Comparison of ENCODE assay signal across 8 mouse cellular contexts in the genomic region with DNA sequence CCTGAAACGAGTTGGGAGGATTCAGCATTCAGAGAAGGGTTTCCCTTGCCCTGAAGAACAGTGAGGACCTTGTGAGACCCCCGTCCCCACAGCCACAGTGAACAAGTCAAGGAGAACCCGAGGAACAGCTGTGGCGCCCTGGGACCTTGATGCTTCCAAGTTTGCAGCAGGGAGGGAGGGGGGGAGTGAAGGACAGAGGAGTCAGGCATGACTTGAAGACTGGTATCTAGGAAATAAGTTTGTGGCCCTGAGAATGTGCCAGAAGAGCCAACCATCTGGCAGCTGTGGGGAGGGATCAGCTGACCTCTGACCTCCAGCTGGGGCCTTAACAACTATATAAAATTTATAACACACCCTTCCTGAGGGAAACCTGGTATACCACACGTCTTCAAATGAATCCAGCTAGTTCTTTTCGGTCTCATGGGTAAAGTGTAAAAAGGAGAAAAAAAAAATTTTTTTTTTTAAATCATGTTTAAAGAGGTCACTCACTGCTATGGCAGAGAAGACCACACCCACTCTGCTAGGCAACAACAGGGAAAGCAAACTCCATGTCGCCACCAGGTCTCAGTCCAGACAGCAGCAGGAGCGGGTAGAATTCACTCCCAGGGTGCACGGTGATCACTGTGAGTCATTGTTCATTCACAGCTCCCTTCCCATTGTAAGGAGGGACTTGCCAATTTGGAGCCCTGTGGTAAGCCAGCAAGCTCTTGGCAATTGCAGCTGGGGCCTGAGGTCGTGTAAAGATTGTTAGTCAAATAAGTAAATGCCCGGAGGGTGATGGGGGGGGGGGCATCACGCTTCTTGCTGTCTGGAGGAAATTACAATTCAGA. TPM values are rescaled to one million over a fixed set of nuclear protein-coding genes. Genes with fewer than 3 reads are reported as not detected.
DNase-seq lines count a peak whose midpoint lies in the region; ATAC-seq and TF ChIP-seq lines count a peak whose summit lies in the region.

No protein-coding gene starts in this region.

- H3K27me3 ChIP-seq in Patski = no peaks in the 10 kb centered on the region
- H3K27me3 ChIP-seq in midbrain, embryonic 16.5 days (ENCODE audit: control insufficient read depth, insufficient read depth, low read depth, low read length) = no peaks in the 10 kb centered on the region

- peak overlapping the region; percentile 55; the same call in 1 of the 2 replicates for H3K27ac ChIP-seq in layer of hippocampus, adult 2 months
- H3K27ac ChIP-seq in midbrain, embryonic 16.5 days (ENCODE audit: low read length) = no peak overlapping the region

- 18% methylated on average over 12 of the region's 12 CpGs for WGBS in midbrain, embryonic 16.5 days

- TF ChIP-seq CTCF in layer of hippocampus, adult 2 months (conservative IDR thresholded peaks at IDR 0.05) = peak; percentile 7; the same call in 1 of the 2 replicates
- no peak for TF ChIP-seq CTCF in Patski (IDR thresholded peaks at IDR 0.05)

- CTCF ChIA-PET in Patski (lab: Charles Lee) = interaction anchor here (1.4 to 1.8 kb wide), 2 partner anchors 22 to 80 kb away, joined by 3 to 6 read pairs; no protein-coding TSS in a partner anchor

- in situ Hi-C loops in Patski (cut with MboI; ENCODE audit: low pct_unique_long_range_greater_than_20kb) = loop anchor here (5.0 kb wide), 1 partner anchor 55 kb away; no protein-coding TSS in a partner anchor

- no peaks in the 10 kb centered on the region for H3K9me3 ChIP-seq in midbrain, embryonic 16.5 days (replicated peaks; ENCODE audit: control insufficient read depth, low read length, poor library complexity, severe bottlenecking)

- POLR2A ChIA-PET in Patski (lab: Charles Lee) = no interaction called here

- DNase-seq in layer of hippocampus, adult 2 months (ENCODE audit: low spot score in 2 of 2) = no peak
- no peak for DNase-seq in layer of hippocampus, adult 11-12 months (ENCODE audit: low spot score)
- DNase-seq in Patski (ENCODE audit: low read depth, low spot score) = peak; percentile 71
- DNase-seq in forelimb bud, embryonic 11.5 days (ENCODE audit: low read depth, low spot score) = peak; percentile 49
- DNase-seq in T-cell, adult 2 months (ENCODE audit: low spot score) = no peak
- DNase-seq in layer of hippocampus, postnatal 25 days (ENCODE audit: extremely low spot score in 1 of 2, low spot score in 1 of 2) = no peak
- no peak for DNase-seq in layer of hippocampus, adult 18-20 months (ENCODE audit: low spot score in 2 of 2)

- no peak overlapping the region for H3K4me3 ChIP-seq in layer of hippocampus, adult 2 months
- H3K4me3 ChIP-seq in midbrain, embryonic 16.5 days (ENCODE audit: low read depth, low read length) = no peak overlapping the region

- no peak overlapping the region for H3K9ac ChIP-seq in midbrain, embryonic 16.5 days (ENCODE audit: low read depth, low read length)

- no peaks in the 10 kb centered on the region for H3K36me3 ChIP-seq in midbrain, embryonic 16.5 days (ENCODE audit: control insufficient read depth, insufficient read depth, low read length)

- H3K4me2 ChIP-seq in midbrain, embryonic 16.5 days (ENCODE audit: low read length) = no peak overlapping the region

- ATAC-seq in Patski = peak; percentile 84
- ATAC-seq in midbrain, embryonic 16.5 days = peak; percentile 72

- H3K4me1 ChIP-seq in midbrain, embryonic 16.5 days (ENCODE audit: control insufficient read depth, insufficient read depth, low read length) = peaks cover 7% of the 10 kb centered on the region

RNA-seq across cellular contexts. Expression of a gene that starts 58.3 kb away (rescaled TPM):
- 10 to 100 TPM; 70.9 to 80.5 TPM for total RNA-seq in layer of hippocampus, adult 2 months (2021)
- 7.4 TPM for polyA plus RNA-seq in Patski (2021)
- 78.1 and 99.7 TPM in 2 replicates for polyA plus RNA-seq in midbrain, embryonic 16.5 days (2015; fragmentation: Nextera tagmentation; extraction: Ambion mirVana)
- total RNA-seq in layer of hippocampus, postnatal 25 days (2021) = 10 to 100 TPM; 64.5 to 69.2 TPM
- total RNA-seq in layer of hippocampus, adult 18-20 months (2021) = 10 to 100 TPM; 64.3 to 72.6 TPM

Comparison
In these comparisons a context has a peak if more than half of its experiments do, and no peak if none do; other contexts are left out.
1. DNase-seq: peak in Patski (single experiment) and forelimb bud, embryonic 11.5 days (single experiment); none in layer of hippocampus, adult 2 months (0 of 2), layer of hippocampus, adult 11-12 months (single experiment), T-cell, adult 2 months (single experiment), layer of hippocampus, postnatal 25 days (0 of 2) and layer of hippocampus, adult 18-20 months (0 of 2).